Mouse (Mus musculus): ENCODE measurements around the gene Myo6. TPM values are rescaled to one million over a fixed set of nuclear protein-coding genes. Genes with fewer than 3 reads are reported as not detected.

Gene Myo6
- polyA plus RNA-seq, 1 experiment, result 61.9 TPM

GRCm38 (mm10) chr9:80184138-80184537 is 19.3 kb downstream of the Myo6 start:
- Histone ChIP-seq H3K4me3 (replicated peaks; ENCODE audit: insufficient read depth, low read depth, low read length) (no peak overlapping the region), H3K27me3 (ENCODE audit: control insufficient read depth, insufficient read depth, low read length) (no peaks in the 10 kb centered on the region), H3K27ac (ENCODE audit: insufficient read depth, low read length) (no peak overlapping the region), H3K4me1 (ENCODE audit: control insufficient read depth, insufficient read depth, low read length) (peaks cover 6% of the 10 kb centered on the region)
- TF ChIP-seq CTCF (IDR thresholded peaks at IDR 0.05; ENCODE audit: borderline replicate concordance, insufficient read depth, low read depth, low read length), result no peak
- no peak for TF ChIP-seq POLR2A (IDR thresholded peaks at IDR 0.05; ENCODE audit: borderline replicate concordance, insufficient read depth, low read length)
- DNase-seq, result peak in 1 of 2 experiments; percentile 44
- 49% methylated on average over 5 of the region's 5 CpGs for WGBS

- TF ChIP-seq POLR2A (IDR thresholded peaks at IDR 0.05; ENCODE audit: borderline replicate concordance, insufficient read depth, low read length) (no peak), CTCF (IDR thresholded peaks at IDR 0.05; ENCODE audit: borderline replicate concordance, insufficient read depth, low read depth, low read length) (no peak)
- H3K27me3 ChIP-seq (ENCODE audit: control insufficient read depth, insufficient read depth, low read length), result no peaks in the 10 kb centered on the region
- peaks cover 6% of the 10 kb centered on the region for H3K4me1 ChIP-seq (ENCODE audit: control insufficient read depth, insufficient read depth, low read length)
- DNase-seq, result no peak
- no peak overlapping the region for H3K4me3 ChIP-seq (replicated peaks; ENCODE audit: insufficient read depth, low read depth, low read length)
- 62% methylated on average over 3 of the region's 3 CpGs for WGBS
- H3K27ac ChIP-seq (ENCODE audit: insufficient read depth, low read length), result no peak overlapping the region
These were observed 20.9 kb downstream of the Myo6 start for GRCm38 (mm10) chr9:80185737-80186136.

GRCm38 (mm10) chr9:80186693-80187092 is 21.9 kb downstream of the Myo6 start:
- Histone ChIP-seq H3K27me3 (ENCODE audit: control insufficient read depth, insufficient read depth, low read length) (no peaks in the 10 kb centered on the region), H3K27ac (ENCODE audit: insufficient read depth, low read length) (no peak overlapping the region), H3K4me3 (replicated peaks; ENCODE audit: insufficient read depth, low read depth, low read length) (no peak overlapping the region), H3K4me1 (ENCODE audit: control insufficient read depth, insufficient read depth, low read length) (peaks cover 6% of the 10 kb centered on the region)
- 87% methylated on average over 8 of the region's 8 CpGs for WGBS
- no peak for TF ChIP-seq POLR2A (IDR thresholded peaks at IDR 0.05; ENCODE audit: borderline replicate concordance, insufficient read depth, low read length)
- no peak for TF ChIP-seq CTCF (IDR thresholded peaks at IDR 0.05; ENCODE audit: borderline replicate concordance, insufficient read depth, low read depth, low read length)
- DNase-seq, result no peak

- H3K27ac ChIP-seq (ENCODE audit: insufficient read depth, low read length), result no peak overlapping the region
- DNase-seq, result no peak
- peaks cover 11% of the 10 kb centered on the region for H3K4me1 ChIP-seq (ENCODE audit: control insufficient read depth, insufficient read depth, low read length)
- 53% methylated on average over 5 of the region's 5 CpGs for WGBS
- H3K4me3 ChIP-seq (replicated peaks; ENCODE audit: insufficient read depth, low read depth, low read length), result no peak overlapping the region
- TF ChIP-seq CTCF (IDR thresholded peaks at IDR 0.05; ENCODE audit: borderline replicate concordance, insufficient read depth, low read depth, low read length), result no peak
- H3K27me3 ChIP-seq (ENCODE audit: control insufficient read depth, insufficient read depth, low read length), result no peaks in the 10 kb centered on the region
These were observed 23.6 kb downstream of the Myo6 start for GRCm38 (mm10) chr9:80188324-80188893.

- no peak for TF ChIP-seq CTCF (IDR thresholded peaks at IDR 0.05; ENCODE audit: borderline replicate concordance, insufficient read depth, low read depth, low read length)
- TF ChIP-seq POLR2A (IDR thresholded peaks at IDR 0.05; ENCODE audit: borderline replicate concordance, insufficient read depth, low read length), result no peak
- WGBS, result 85% methylated on average over 6 of the region's 6 CpGs
- no peaks in the 10 kb centered on the region for H3K27me3 ChIP-seq (ENCODE audit: control insufficient read depth, insufficient read depth, low read length)
- no peak for DNase-seq
- H3K4me3 ChIP-seq (replicated peaks; ENCODE audit: insufficient read depth, low read depth, low read length), result no peak overlapping the region
- H3K27ac ChIP-seq (ENCODE audit: insufficient read depth, low read length), result no peak overlapping the region
- peaks cover 5% of the 10 kb centered on the region for H3K4me1 ChIP-seq (ENCODE audit: control insufficient read depth, insufficient read depth, low read length)
These were observed 26.4 kb downstream of the Myo6 start for GRCm38 (mm10) chr9:80191240-80191639.

GRCm38 (mm10) chr9:80192324-80192723 is 27.5 kb downstream of the Myo6 start:
- Histone ChIP-seq H3K27ac (ENCODE audit: insufficient read depth, low read length) (no peak overlapping the region), H3K27me3 (ENCODE audit: control insufficient read depth, insufficient read depth, low read length) (no peaks in the 10 kb centered on the region), H3K4me1 (ENCODE audit: control insufficient read depth, insufficient read depth, low read length) (peaks cover 5% of the 10 kb centered on the region), H3K4me3 (replicated peaks; ENCODE audit: insufficient read depth, low read depth, low read length) (peak overlapping the region; percentile 1)
- WGBS, result 62% methylated on average over 10 of the region's 10 CpGs
- DNase-seq, result peak; percentile 39 to 44
- TF ChIP-seq POLR2A (IDR thresholded peaks at IDR 0.05; ENCODE audit: borderline replicate concordance, insufficient read depth, low read length) (no peak), CTCF (IDR thresholded peaks at IDR 0.05; ENCODE audit: borderline replicate concordance, insufficient read depth, low read depth, low read length) (no peak)

GRCm38 (mm10) chr9:80194446-80194845 is 29.6 kb downstream of the Myo6 start:
- no peak overlapping the region for H3K27ac ChIP-seq (ENCODE audit: insufficient read depth, low read length)
- no peaks in the 10 kb centered on the region for H3K27me3 ChIP-seq (ENCODE audit: control insufficient read depth, insufficient read depth, low read length)
- no peak for DNase-seq
- peaks cover 5% of the 10 kb centered on the region for H3K4me1 ChIP-seq (ENCODE audit: control insufficient read depth, insufficient read depth, low read length)
- 85% methylated on average over 6 of the region's 6 CpGs for WGBS
- H3K4me3 ChIP-seq (replicated peaks; ENCODE audit: insufficient read depth, low read depth, low read length), result no peak overlapping the region
- no peak for TF ChIP-seq POLR2A (IDR thresholded peaks at IDR 0.05; ENCODE audit: borderline replicate concordance, insufficient read depth, low read length)
- no peak for TF ChIP-seq CTCF (IDR thresholded peaks at IDR 0.05; ENCODE audit: borderline replicate concordance, insufficient read depth, low read depth, low read length)

GRCm38 (mm10) chr9:80196161-80196560 is 31.3 kb downstream of the Myo6 start:
- no peaks in the 10 kb centered on the region for H3K27me3 ChIP-seq (ENCODE audit: control insufficient read depth, insufficient read depth, low read length)
- WGBS, result 65% methylated on average over 3 of the region's 3 CpGs
- TF ChIP-seq CTCF (IDR thresholded peaks at IDR 0.05; ENCODE audit: borderline replicate concordance, insufficient read depth, low read depth, low read length), result no peak
- no peak for TF ChIP-seq POLR2A (IDR thresholded peaks at IDR 0.05; ENCODE audit: borderline replicate concordance, insufficient read depth, low read length)

More at GRCm38 (mm10) chr9:80196161-80196560, 31.3 kb downstream of the Myo6 start:
- Histone ChIP-seq H3K27ac (ENCODE audit: insufficient read depth, low read length) (no peak overlapping the region), H3K4me3 (replicated peaks; ENCODE audit: insufficient read depth, low read depth, low read length) (no peak overlapping the region), H3K4me1 (ENCODE audit: control insufficient read depth, insufficient read depth, low read length) (peaks cover 5% of the 10 kb centered on the region)
- no peak for DNase-seq

Data from cerebellum, adult 2 months (tissue).